Mouse (Mus musculus) right cerebral cortex, postnatal 4 days (tissue): ENCODE results near the gene Gm49340.
"Not testable (repeated sequence)": the region's sequence is repeated elsewhere in the genome, so short reads cannot be mapped to it uniquely, and the experiment has no call there.

Experiments used
- DNase-seq: peaks from one replicate; pipeline ENCODE4 v3.0.0-alpha.2; 2022

Gene Gm49340

DNA sequence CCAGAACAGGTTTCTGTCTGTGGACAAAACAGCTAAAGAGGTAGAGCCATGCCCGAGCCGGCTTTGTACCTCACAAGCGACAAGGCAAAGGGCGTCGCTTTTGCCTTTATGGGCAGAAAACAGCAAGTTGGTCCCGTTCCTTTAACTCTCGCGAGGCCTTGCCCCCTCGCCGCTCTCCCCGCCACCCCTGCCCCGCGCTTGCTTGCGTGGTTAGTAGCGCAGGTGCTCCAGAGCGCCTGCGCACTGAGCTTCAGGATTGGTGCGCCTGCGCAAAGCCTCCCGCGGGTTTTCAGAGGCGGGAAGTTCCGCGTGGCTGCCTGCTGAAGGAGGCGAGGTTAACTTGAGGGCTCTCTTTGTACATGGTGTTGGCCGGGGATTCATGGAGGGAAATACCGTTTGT lies at the start of gene Gm49340, which contains the start of the genes Aspa and Spata22:
Gene Gm49340, plus strand, starts transcription at position 300 of the 400 bp plus-strand sequence.
Gene Aspa, minus strand, starts transcription at position 155 of the 400 bp plus-strand sequence.
Gene Spata22, plus strand, starts transcription at position 300 of the 400 bp plus-strand sequence.
- DNase-seq = no peak

DNA sequence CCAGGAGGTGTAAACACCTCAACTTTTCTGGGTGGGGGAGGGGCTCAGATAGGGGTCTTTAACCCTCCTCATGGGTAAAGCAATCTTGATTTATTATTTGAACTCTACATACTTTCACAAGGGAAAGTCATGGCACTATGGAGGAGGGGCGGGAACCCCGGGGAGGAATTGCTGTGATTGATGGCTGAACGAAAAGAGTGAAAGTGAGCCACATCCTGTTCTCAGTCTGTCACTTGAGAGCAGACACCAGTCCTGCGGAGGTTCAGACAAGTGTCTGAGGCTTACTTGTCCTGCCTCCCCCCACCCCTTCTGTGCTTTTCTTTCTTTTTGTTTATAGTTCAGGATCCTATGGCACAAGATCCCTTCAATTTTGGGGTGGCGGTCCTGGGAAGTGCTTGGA lies 48.8 kb upstream of the Gm49340 start:
- no peak for DNase-seq

DNA sequence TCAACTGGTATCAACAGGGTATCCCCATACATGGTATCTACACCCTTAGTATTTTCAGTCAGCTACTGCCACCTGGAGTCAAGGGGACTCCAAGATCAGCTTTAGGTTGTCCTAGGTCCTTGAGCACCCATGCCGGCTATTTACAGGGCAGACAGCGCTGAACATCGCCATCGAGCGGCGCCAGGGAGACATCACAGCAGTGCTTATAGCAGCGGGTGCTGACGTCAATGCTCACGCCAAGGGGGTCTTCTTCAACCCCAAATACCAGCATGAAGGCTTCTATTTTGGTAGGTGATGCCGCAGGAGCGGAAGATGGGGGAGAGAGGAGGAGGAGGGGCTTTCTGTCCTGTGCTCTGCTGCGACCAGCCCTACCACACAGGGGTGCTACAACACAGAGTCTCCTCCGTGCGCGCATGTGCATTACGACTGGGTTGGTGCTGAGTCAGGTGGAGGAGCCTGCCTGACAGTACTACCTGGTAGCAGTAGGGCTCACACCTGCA lies 48.0 kb upstream of the Gm49340 start:
- DNase-seq = peak; percentile 68

- DNase-seq = no peak
These were observed 46.2 kb upstream of the Gm49340 start for GRCm38 (mm10) chr11:73283369-73283768.

GRCm38 (mm10) chr11:73283926-73284325 lies 45.6 kb upstream of the Gm49340 start:
- no peak for DNase-seq

- no peak for DNase-seq
These were observed 45.2 kb upstream of the Gm49340 start for GRCm38 (mm10) chr11:73284351-73284750.

- no peak for DNase-seq
These were observed 39.9 kb upstream of the Gm49340 start for GRCm38 (mm10) chr11:73289621-73290020.

- no peak for DNase-seq
These were observed 26.4 kb upstream of the Gm49340 start for GRCm38 (mm10) chr11:73303123-73303522.

- no peak for DNase-seq
These were observed 13.6 kb upstream of the Gm49340 start for GRCm38 (mm10) chr11:73315961-73316360.

DNA sequence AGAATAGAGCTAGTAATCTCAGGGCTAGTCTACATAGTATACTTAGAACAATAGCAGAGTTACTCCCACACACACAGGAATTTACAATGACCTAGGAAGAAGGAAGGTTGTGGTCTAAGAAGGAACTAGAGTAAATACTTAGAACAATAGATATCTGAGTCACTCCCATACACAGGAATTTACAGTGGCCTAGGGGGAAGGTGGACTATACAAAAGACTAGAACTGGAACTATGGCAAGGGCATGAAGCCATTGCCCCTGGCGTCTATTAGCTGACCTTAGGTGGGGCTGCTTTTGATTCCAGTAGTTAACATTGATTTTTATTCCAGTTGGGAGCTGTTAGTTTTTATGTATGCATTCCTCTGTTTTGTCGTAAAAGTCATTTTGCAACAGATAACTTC lies 11.0 kb upstream of the Gm49340 start:
- not testable (repeated sequence) for DNase-seq

- not testable (repeated sequence) for DNase-seq
These were observed 8.5 kb upstream of the Gm49340 start for GRCm38 (mm10) chr11:73321064-73321463.

GRCm38 (mm10) chr11:73323906-73324830 lies 5.4 kb upstream of the Gm49340 start:
- no peak for DNase-seq

DNA sequence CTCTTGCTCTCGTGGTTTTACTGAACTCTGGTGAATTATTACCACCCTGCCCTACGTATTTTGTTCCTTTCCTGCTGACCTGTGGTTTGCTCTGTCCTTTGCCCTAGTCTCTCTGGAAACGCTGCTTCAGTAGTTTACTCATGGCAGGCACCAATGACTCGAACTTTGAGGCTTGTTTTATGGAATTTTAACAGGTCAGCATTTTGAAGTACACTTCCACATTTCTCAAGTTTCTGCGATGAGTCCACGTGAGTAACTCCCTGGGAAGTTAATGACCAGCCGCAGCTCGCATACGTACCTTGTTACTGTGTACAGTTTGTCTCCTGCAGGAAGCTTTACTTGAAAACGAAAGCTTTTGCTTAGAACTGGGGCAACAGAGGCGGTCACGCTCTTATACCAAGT lies 3.1 kb upstream of the Gm49340 start:
- DNase-seq = no peak

GRCm38 (mm10) chr11:73327361-73327760 lies 2.2 kb upstream of the Gm49340 start:
- DNase-seq = no peak

DNA sequence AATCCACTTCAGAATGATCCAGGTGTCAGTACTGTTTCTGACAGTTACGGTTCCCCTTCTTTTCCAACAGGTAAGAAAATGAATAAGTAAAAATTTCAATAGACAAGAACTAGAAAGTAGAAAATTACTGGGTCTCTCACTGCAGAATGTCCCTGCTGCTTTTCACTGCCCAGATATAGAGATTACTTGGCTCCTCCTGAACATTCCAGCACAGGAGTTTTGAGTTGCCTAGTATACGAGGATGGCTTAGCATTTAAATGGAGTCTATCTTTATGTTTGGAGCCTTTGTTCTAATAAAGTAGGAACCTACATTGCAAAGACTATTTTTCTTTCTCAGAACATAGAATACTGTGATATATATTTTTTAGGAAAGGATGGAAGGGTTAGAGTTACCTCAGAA lies 3.8 kb downstream of the Gm49340 start:
- no peak for DNase-seq

GRCm38 (mm10) chr11:73336919-73337318 lies 7.4 kb downstream of the Gm49340 start:
- no peak for DNase-seq

DNA sequence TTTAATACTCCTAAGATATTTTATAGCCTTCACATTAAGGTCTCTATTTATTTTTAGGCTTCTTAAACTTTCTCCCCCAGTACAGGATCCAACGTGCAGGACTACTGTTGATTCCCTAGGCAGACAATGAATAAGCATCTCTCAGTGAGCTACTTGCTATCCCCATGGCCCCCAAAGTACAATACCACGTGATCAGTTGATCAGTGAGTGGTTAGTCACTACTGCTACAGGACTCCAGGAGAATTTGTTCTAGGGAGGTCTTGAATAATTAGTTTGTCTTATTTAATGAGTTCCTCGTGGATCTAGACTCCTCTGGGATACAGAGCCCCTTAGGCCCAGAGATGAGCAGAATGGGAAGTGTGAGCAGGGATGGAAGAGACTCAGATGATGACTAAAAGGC lies 20.9 kb downstream of the Gm49340 start, which contains the start of gene Olfr20:
Gene Olfr20, plus strand, starts transcription at position 301 of the 400 bp plus-strand sequence.
- no peak for DNase-seq

DNA sequence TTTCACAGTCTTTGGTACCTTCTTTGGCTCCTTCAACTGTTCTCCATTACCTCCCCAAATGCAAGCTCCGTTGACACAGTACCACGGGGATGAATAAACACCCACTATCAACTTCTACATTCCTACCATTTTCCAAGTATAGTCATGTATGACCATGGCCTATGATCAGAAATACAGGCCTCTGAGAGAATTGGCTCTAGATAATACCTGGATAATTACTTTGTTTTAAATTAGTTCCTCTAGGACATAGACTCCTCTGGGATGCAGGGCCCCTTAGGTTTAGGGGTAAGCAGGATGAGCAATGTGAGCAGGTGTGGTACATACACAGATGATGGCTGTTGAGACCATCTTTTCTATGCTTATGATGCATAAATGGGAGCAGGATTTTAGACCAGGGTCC lies 41.4 kb downstream of the Gm49340 start, which contains the start of gene Olfr376:
Gene Olfr376, plus strand, starts transcription at position 301 of the 400 bp plus-strand sequence.
- no peak for DNase-seq

- DNase-seq = no peak
These were observed 65.8 kb downstream of the Gm49340 start for GRCm38 (mm10) chr11:73395374-73395773.

DNA sequence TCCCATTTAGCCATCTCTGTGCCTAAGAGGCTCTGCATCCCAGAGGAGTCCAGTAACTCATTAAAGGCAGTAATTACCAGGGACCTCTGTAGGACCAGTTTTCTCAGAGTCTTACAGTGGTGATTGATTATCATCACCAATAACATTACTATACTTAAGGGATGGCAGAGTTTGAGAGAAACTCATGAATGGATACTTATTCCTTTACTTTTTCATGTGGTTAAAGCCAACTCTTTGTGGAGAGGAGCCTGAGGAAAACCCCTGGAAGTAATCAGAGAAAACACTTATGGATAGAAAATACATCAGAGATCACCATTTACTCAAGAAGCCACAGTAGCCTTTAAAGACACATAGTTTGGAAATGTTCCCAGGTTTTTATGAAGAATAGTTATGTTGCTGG lies 70.0 kb downstream of the Gm49340 start, which contains the start of gene Olfr1:
Gene Olfr1, minus strand, starts transcription at position 101 of the 400 bp plus-strand sequence.
- no peak for DNase-seq
